Mouse (Mus musculus): ENCODE measurements at regions not wholly inside any gene's neighbourhood (a gene's known extent, or its start where the extent isn't known, plus 50 kb on each side); places are given as distances from the start of the nearest gene placed in this dataset.

GRCm38 (mm10) chr10:37501043-37501442 is 362.3 kb upstream of the Marcks start:
- Histone ChIP-seq H3K36me3 (replicated peaks; ENCODE audit: insufficient read depth, low read length) (no peaks in the 10 kb centered on the region), H3K27ac (ENCODE audit: low read depth) (no peak overlapping the region), H3K9me3 (ENCODE audit: low read length) (no peaks in the 10 kb centered on the region), H3K9ac (replicated peaks) (no peak overlapping the region), H3K4me1 (ENCODE audit: insufficient read depth) (no peaks in the 10 kb centered on the region), H3K4me2 (ENCODE audit: low read depth, low read length) (no peak overlapping the region), H3K27me3 (ENCODE audit: insufficient read depth, low read length) (no peaks in the 10 kb centered on the region), H3K4me3 (ENCODE audit: low read depth, low read length) (no peak overlapping the region)
- ATAC-seq, result no peak
- DNase-seq, result no peak
- TF ChIP-seq CTCF (IDR thresholded peaks at IDR 0.05; ENCODE audit: low read depth) (no peak), EP300 (IDR thresholded peaks at IDR 0.05; ENCODE audit: low read depth) (no peak)
- 81% methylated on average over 2 of the region's 2 CpGs for WGBS (ENCODE audit: insufficient replicate concordance)

- no peak overlapping the region for H3K27ac ChIP-seq (ENCODE audit: low read depth)
- no peak for ATAC-seq
- no peak overlapping the region for H3K4me2 ChIP-seq (ENCODE audit: low read depth, low read length)
- no peak overlapping the region for H3K9ac ChIP-seq (replicated peaks)
- H3K27me3 ChIP-seq (ENCODE audit: insufficient read depth, low read length), result no peaks in the 10 kb centered on the region
- H3K4me1 ChIP-seq (ENCODE audit: insufficient read depth), result no peaks in the 10 kb centered on the region
- 75% methylated on average over 1 of the region's 1 CpGs for WGBS (ENCODE audit: insufficient replicate concordance)
- TF ChIP-seq CTCF (IDR thresholded peaks at IDR 0.05; ENCODE audit: low read depth), result no peak
- no peak for TF ChIP-seq EP300 (IDR thresholded peaks at IDR 0.05; ENCODE audit: low read depth)
- no peaks in the 10 kb centered on the region for H3K9me3 ChIP-seq (ENCODE audit: low read length)
- no peaks in the 10 kb centered on the region for H3K36me3 ChIP-seq (replicated peaks; ENCODE audit: insufficient read depth, low read length)
- H3K4me3 ChIP-seq (ENCODE audit: low read depth, low read length), result no peak overlapping the region
- DNase-seq, result no peak
Measured at GRCm38 (mm10) chr10:37495467-37495866, 356.7 kb upstream of the Marcks start.

GRCm38 (mm10) chr10:37494552-37495166 is 355.9 kb upstream of the Marcks start:
- 60% methylated on average over 3 of the region's 3 CpGs for WGBS (ENCODE audit: insufficient replicate concordance)
- Histone ChIP-seq H3K27ac (ENCODE audit: low read depth) (no peak overlapping the region), H3K4me1 (ENCODE audit: insufficient read depth) (no peaks in the 10 kb centered on the region), H3K9ac (replicated peaks) (no peak overlapping the region), H3K4me2 (ENCODE audit: low read depth, low read length) (no peak overlapping the region), H3K9me3 (ENCODE audit: low read length) (no peaks in the 10 kb centered on the region), H3K36me3 (replicated peaks; ENCODE audit: insufficient read depth, low read length) (no peaks in the 10 kb centered on the region), H3K4me3 (ENCODE audit: low read depth, low read length) (no peak overlapping the region), H3K27me3 (ENCODE audit: insufficient read depth, low read length) (no peaks in the 10 kb centered on the region)
- ATAC-seq (no peak), DNase-seq (no peak)
- no peak for TF ChIP-seq EP300 (IDR thresholded peaks at IDR 0.05; ENCODE audit: low read depth)
- no peak for TF ChIP-seq CTCF (IDR thresholded peaks at IDR 0.05; ENCODE audit: low read depth)

GRCm38 (mm10) chr10:37494098-37494497 is 355.4 kb upstream of the Marcks start:
- Histone ChIP-seq H3K27ac (ENCODE audit: low read depth) (no peak overlapping the region), H3K4me3 (ENCODE audit: low read depth, low read length) (no peak overlapping the region), H3K36me3 (replicated peaks; ENCODE audit: insufficient read depth, low read length) (no peaks in the 10 kb centered on the region), H3K4me1 (ENCODE audit: insufficient read depth) (no peaks in the 10 kb centered on the region), H3K9ac (replicated peaks) (no peak overlapping the region), H3K4me2 (ENCODE audit: low read depth, low read length) (no peak overlapping the region), H3K27me3 (ENCODE audit: insufficient read depth, low read length) (no peaks in the 10 kb centered on the region), H3K9me3 (ENCODE audit: low read length) (no peaks in the 10 kb centered on the region)
- TF ChIP-seq CTCF (IDR thresholded peaks at IDR 0.05; ENCODE audit: low read depth), result no peak
- TF ChIP-seq EP300 (IDR thresholded peaks at IDR 0.05; ENCODE audit: low read depth), result no peak
- no peak for ATAC-seq
- 52% methylated on average over 2 of the region's 2 CpGs for WGBS (ENCODE audit: insufficient replicate concordance)
- DNase-seq, result no peak

GRCm38 (mm10) chr10:37484311-37485023 is 345.7 kb upstream of the Marcks start:
- Histone ChIP-seq H3K4me1 (ENCODE audit: insufficient read depth) (peaks cover 7% of the 10 kb centered on the region; the same call in 1 of the 2 replicates), H3K4me2 (ENCODE audit: low read depth, low read length) (no peak overlapping the region), H3K9ac (replicated peaks) (no peak overlapping the region), H3K27ac (ENCODE audit: low read depth) (no peak overlapping the region), H3K9me3 (ENCODE audit: low read length) (no peaks in the 10 kb centered on the region), H3K36me3 (replicated peaks; ENCODE audit: insufficient read depth, low read length) (no peaks in the 10 kb centered on the region), H3K27me3 (ENCODE audit: insufficient read depth, low read length) (no peaks in the 10 kb centered on the region), H3K4me3 (ENCODE audit: low read depth, low read length) (no peak overlapping the region)
- DNase-seq (no peak), ATAC-seq (peak; percentile 49; the same call in 1 of the 2 replicates)
- no peak for TF ChIP-seq CTCF (IDR thresholded peaks at IDR 0.05; ENCODE audit: low read depth)
- TF ChIP-seq EP300 (IDR thresholded peaks at IDR 0.05; ENCODE audit: low read depth), result peak; percentile 66
- WGBS (ENCODE audit: insufficient replicate concordance), result 66% methylated on average over 6 of the region's 6 CpGs

GRCm38 (mm10) chr10:37483521-37483920 is 344.8 kb upstream of the Marcks start:
- H3K27ac ChIP-seq (ENCODE audit: low read depth), result no peak overlapping the region
- ATAC-seq, result no peak
- peaks cover 7% of the 10 kb centered on the region; the same call in 1 of the 2 replicates for H3K4me1 ChIP-seq (ENCODE audit: insufficient read depth)
- TF ChIP-seq CTCF (IDR thresholded peaks at IDR 0.05; ENCODE audit: low read depth) (no peak), EP300 (IDR thresholded peaks at IDR 0.05; ENCODE audit: low read depth) (no peak)
- H3K36me3 ChIP-seq (replicated peaks; ENCODE audit: insufficient read depth, low read length), result no peaks in the 10 kb centered on the region
- no peaks in the 10 kb centered on the region for H3K27me3 ChIP-seq (ENCODE audit: insufficient read depth, low read length)
- no peak overlapping the region for H3K4me3 ChIP-seq (ENCODE audit: low read depth, low read length)
- WGBS (ENCODE audit: insufficient replicate concordance), result 46% methylated on average over 4 of the region's 4 CpGs
- H3K9ac ChIP-seq (replicated peaks), result no peak overlapping the region
- no peak overlapping the region for H3K4me2 ChIP-seq (ENCODE audit: low read depth, low read length)
- no peak for DNase-seq
- H3K9me3 ChIP-seq (ENCODE audit: low read length), result no peaks in the 10 kb centered on the region
